Mouse (Mus musculus): ENCODE results near the gene Faf2. TPM values are rescaled to one million over a fixed set of nuclear protein-coding genes. Genes with fewer than 3 reads are reported as not detected.

The Faf2 gene
- total and polyA plus RNA-seq, 3 experiments = 40.8 to 51.7 (median 43.7) TPM

- in situ Hi-C loops (cut with MboI; ENCODE audit: low pct_ligation_motif_present, low pct_unique_long_range_greater_than_20kb, low sequenced_read_pairs) = no loop called here
- dilution Hi-C loops (cut with MboI; ENCODE audit: extremely low pct_ligation_motif_present, extremely low pct_unique_long_range_greater_than_20kb, low sequenced_read_pairs) = no loop called here
- Histone ChIP-seq H3K36me3 (replicated peaks in 1 of 2; ENCODE audit: control insufficient read depth in 1 of 2, insufficient read depth in 1 of 2, low read length in 1 of 2) (peaks cover 0 to 18% of the 10 kb centered on the region in 2 experiments), H3K79me2 (replicated peaks; ENCODE audit: control insufficient read depth, extremely low read depth, insufficient read depth, poor library complexity, severe bottlenecking) (no peaks in the 10 kb centered on the region), H3K9ac (ENCODE audit: insufficient read depth, low read depth) (no peak overlapping the region), H3K4me3 (replicated peaks in 1 of 3; ENCODE audit: low read depth in 2 of 3, low read length in 2 of 3, poor library complexity in 1 of 3) (no peak overlapping the region), H3K4me2 (ENCODE audit: insufficient read depth, low read depth, poor library complexity, severe bottlenecking) (no peak overlapping the region), H3K27me3 (replicated peaks) (no peaks in the 10 kb centered on the region), H3K9me3 (replicated peaks; ENCODE audit: low read length) (no peaks in the 10 kb centered on the region), H3K27ac (ENCODE audit: insufficient read depth, low read depth) (no peak overlapping the region), H3K4me1 (ENCODE audit: control insufficient read depth in 1 of 2, insufficient read depth in 2 of 2) (peaks cover 0 to 10% of the 10 kb centered on the region in 2 experiments; a peak in 2 of 4 replicates)
- TF ChIP-seq UBTF (IDR thresholded peaks at IDR 0.05; ENCODE audit: low read depth, low read length) (no peak), MYC (IDR thresholded peaks at IDR 0.05; ENCODE audit: low read depth, low read length) (no peak), ZNF384 (IDR thresholded peaks at IDR 0.05; ENCODE audit: low read depth, low read length) (no peak), ZMIZ1 (IDR thresholded peaks at IDR 0.05; ENCODE audit: low read depth, low read length) (no peak), SIN3A (IDR thresholded peaks at IDR 0.05; ENCODE audit: low read length) (no peak), KAT2A (IDR thresholded peaks at IDR 0.05; ENCODE audit: insufficient replicate concordance, low read length) (no peak), POLR2AphosphoS2 (IDR thresholded peaks at IDR 0.05; ENCODE audit: low read depth, low read length) (no peak), SMC3 (IDR thresholded peaks at IDR 0.05; ENCODE audit: low read depth, low read length) (no peak), JUND (conservative IDR thresholded peaks at IDR 0.05; ENCODE audit: low read depth, low read length) (no peak), ZC3H11A (IDR thresholded peaks at IDR 0.05; ENCODE audit: low read depth, low read length) (no peak), EP300 (IDR thresholded peaks at IDR 0.05; ENCODE audit: low read length) (no peak), PAX5 (IDR thresholded peaks at IDR 0.05; ENCODE audit: low read length) (no peak)
- DNase-seq (ENCODE audit: extremely low read depth) = no peak
These were observed 13.6 kb upstream of the Faf2 start for GRCm38 (mm10) chr13:54608002-54608401.

- Histone ChIP-seq H3K36me3 (replicated peaks in 1 of 2; ENCODE audit: control insufficient read depth in 1 of 2, insufficient read depth in 1 of 2, low read length in 1 of 2) (peaks cover 0 to 13% of the 10 kb centered on the region in 2 experiments), H3K4me3 (replicated peaks in 1 of 3; ENCODE audit: low read depth in 2 of 3, low read length in 2 of 3, poor library complexity in 1 of 3) (no peak overlapping the region), H3K4me2 (ENCODE audit: insufficient read depth, low read depth, poor library complexity, severe bottlenecking) (no peak overlapping the region), H3K79me2 (replicated peaks; ENCODE audit: control insufficient read depth, extremely low read depth, insufficient read depth, poor library complexity, severe bottlenecking) (no peaks in the 10 kb centered on the region), H3K27ac (ENCODE audit: insufficient read depth, low read depth) (no peak overlapping the region), H3K27me3 (replicated peaks) (no peaks in the 10 kb centered on the region), H3K9ac (ENCODE audit: insufficient read depth, low read depth) (no peak overlapping the region), H3K9me3 (replicated peaks; ENCODE audit: low read length) (no peaks in the 10 kb centered on the region), H3K4me1 (ENCODE audit: control insufficient read depth in 1 of 2, insufficient read depth in 2 of 2) (peaks cover 0 to 10% of the 10 kb centered on the region in 2 experiments; a peak in 2 of 4 replicates)
- in situ Hi-C loops (cut with MboI; ENCODE audit: low pct_ligation_motif_present, low pct_unique_long_range_greater_than_20kb, low sequenced_read_pairs) (no loop called here), dilution Hi-C loops (cut with MboI; ENCODE audit: extremely low pct_ligation_motif_present, extremely low pct_unique_long_range_greater_than_20kb, low sequenced_read_pairs) (no loop called here)
- no peak for DNase-seq (ENCODE audit: extremely low read depth)
- no peak for TF ChIP-seq MYC (IDR thresholded peaks at IDR 0.05; ENCODE audit: low read depth, low read length)
- no peak for TF ChIP-seq MXI1 (IDR thresholded peaks at IDR 0.05; ENCODE audit: low read depth, low read length)
- no peak for TF ChIP-seq MAX (IDR thresholded peaks at IDR 0.05; ENCODE audit: low read length)
- no peak for TF ChIP-seq MEF2A (IDR thresholded peaks at IDR 0.05; ENCODE audit: borderline replicate concordance, low read depth, low read length)
- no peak for TF ChIP-seq CHD1 (IDR thresholded peaks at IDR 0.05; ENCODE audit: low read depth, low read length)
- TF ChIP-seq GABPA (IDR thresholded peaks at IDR 0.05; ENCODE audit: insufficient replicate concordance, low read depth, low read length) = no peak
- no peak for TF ChIP-seq MAZ (IDR thresholded peaks at IDR 0.05; ENCODE audit: low read depth, low read length)
- TF ChIP-seq ZNF384 (IDR thresholded peaks at IDR 0.05; ENCODE audit: low read depth, low read length) = no peak
- TF ChIP-seq RCOR1 (conservative IDR thresholded peaks at IDR 0.05; ENCODE audit: low read depth, low read length) = no peak
- TF ChIP-seq POLR2A (IDR thresholded peaks at IDR 0.05; ENCODE audit: low read depth, low read length) = no peak
- no peak for TF ChIP-seq ZMIZ1 (IDR thresholded peaks at IDR 0.05; ENCODE audit: low read depth, low read length)
- no peak for TF ChIP-seq JUN (IDR thresholded peaks at IDR 0.05; ENCODE audit: insufficient read depth, low read depth, low read length)
- TF ChIP-seq ZKSCAN1 (IDR thresholded peaks at IDR 0.05; ENCODE audit: borderline replicate concordance, low read depth, low read length) = no peak
- TF ChIP-seq KAT2A (IDR thresholded peaks at IDR 0.05; ENCODE audit: insufficient replicate concordance, low read length) = no peak
These were observed 12.9 kb upstream of the Faf2 start for GRCm38 (mm10) chr13:54608666-54609065.

All from CH12.LX (cell line).